Mouse (Mus musculus) thymus, postnatal 4 days (tissue): Measurements from ENCODE around the gene Gm10959.

Experiments used
- DNase-seq: peaks from one replicate; pipeline ENCODE4 v3.0.0; 2021

The Gm10959 gene

DNA sequence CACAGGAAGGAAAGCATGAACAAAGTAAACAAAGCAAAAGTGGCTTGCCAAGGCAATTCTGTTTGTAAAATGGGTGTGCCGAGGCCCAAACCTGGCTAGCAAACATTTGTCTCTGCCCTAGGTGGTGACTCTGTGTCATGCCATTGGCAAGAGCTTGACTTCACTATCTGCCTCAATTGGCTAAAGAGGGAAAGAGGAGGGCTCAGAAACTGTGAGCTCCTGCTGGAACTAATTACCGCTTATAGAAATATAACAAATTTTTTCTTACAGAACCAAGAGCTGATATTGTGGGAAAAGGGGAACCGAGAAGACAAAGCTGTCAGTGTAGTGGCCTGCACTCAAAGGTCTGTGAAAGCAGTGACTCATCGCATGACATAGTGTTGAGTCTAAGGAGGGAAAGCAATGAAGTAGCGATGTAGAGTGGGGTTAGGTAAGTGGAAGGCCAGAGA, 30.8 kb downstream of the Gm10959 start:
- no peak for DNase-seq

DNA sequence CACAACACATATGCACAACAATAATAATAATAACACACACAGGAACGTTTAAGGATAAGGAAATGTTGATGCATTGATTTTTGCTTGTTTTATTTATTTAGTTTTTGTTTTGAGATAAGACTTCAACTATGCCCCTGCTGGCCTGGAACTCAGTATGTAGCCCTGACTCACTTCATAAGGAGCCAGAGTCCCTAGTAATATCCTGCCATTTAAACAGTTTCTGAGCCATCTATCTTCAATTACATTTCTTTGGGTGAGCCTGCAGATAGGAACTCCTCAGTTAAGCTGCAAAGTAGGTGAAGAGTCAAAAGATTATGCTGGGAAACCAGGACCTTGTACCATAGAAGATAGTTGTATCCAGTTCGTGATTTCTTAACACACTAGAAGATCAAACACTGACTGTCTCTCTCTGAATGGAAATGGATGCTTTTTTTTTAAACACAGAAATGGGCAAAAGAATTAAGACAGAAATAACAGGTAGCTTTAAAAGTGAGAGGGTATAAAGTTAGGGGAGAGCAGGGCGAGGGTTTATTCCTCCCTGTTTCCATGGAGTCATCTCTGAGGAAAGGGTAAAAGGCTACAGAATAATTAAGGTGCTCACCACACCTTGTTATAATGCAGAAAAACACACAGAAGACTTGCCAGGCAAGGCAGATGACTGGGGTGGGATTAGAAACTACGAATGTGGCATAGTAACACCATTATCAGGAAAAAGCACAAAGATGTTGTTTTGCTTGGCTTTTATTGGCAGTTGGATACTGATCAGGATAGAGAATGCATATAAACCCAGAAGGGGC, 31.5 kb downstream of the Gm10959 start:
- no peak for DNase-seq

DNA sequence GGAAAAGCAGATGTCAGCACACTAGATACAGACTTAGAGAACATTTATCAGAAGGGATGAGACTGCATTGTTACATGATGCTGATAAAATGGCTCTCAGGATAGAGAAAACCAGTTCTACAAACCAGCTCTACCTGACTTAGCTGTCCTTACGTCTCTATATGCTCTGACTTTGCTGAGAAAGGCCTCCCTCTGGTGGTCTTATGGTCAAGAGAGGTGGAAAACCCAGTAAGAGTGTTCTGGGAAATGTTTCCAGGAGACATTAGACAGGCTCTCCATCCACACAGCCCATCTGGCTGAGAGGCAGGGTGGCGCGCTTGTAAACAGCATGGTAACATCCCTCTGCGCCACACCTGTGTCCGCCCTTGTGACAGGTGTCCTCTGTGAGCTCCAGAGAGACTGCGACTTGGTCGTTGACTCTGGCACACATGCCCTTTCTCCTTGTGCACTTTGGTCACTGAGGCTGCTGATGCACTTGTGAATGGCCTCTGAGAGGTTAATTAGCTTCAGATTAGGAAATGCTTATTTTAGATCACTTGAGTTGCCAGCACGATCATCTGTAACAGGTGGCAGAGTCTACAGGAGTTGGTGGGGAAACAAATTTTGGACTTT, 40.4 kb downstream of the Gm10959 start:
- no peak for DNase-seq

DNA sequence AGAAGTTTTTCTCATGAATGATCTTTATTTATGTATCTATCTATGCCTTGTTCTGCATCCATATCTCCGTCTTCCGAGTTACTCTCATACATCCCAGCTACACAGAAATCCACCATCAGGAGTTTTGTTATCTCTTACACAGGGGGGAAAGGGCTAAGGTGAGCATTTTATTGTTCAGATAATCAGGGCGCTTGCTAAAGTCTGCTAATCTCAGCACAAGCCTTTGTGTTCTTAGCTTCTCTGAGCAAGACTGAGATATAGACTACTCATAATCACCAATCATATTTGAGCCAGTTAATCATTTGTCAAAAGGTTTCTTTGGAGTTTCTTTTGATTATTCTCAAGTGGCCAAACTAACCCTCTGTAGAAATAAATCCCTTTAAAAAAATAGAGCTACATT, 41.6 kb downstream of the Gm10959 start:
- DNase-seq = no peak

DNA sequence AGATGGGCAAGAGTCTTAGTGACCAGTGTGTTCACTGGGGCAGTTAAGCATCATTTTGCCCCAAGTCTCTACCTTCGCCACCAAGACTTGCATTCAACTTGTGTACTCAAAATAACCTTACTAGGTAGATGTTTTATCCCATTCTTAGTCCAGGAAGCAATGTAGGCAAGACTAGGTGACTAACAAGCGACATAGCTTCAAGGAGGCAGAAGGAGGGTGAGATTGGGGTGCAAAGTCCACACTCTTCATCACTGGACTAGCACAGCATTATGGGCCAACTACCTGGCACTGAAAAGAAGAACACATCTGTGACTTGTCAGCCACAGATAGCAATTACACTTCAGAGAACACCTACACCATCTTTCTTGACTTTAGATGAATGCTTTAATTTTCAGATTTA, 42.3 kb downstream of the Gm10959 start:
- no peak for DNase-seq

DNA sequence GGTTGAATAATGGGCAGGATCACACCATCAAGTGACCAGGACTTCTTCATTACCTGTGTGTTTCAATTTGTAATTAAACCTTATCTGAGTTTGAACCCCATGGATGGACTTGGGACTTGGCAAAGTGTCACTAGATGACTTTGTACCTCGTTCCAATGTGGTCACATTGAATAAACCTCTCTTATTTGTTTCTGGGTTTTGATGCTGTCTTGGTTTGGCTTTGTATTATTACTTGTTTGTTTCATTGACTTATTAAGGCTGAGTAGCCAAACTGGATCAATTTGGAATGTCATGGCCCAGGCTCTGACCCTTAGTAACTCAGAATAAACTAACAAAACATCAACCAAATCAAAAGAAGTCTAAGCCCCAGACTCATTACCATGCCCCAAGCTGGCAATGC, 47.6 kb downstream of the Gm10959 start:
- no peak for DNase-seq

DNA sequence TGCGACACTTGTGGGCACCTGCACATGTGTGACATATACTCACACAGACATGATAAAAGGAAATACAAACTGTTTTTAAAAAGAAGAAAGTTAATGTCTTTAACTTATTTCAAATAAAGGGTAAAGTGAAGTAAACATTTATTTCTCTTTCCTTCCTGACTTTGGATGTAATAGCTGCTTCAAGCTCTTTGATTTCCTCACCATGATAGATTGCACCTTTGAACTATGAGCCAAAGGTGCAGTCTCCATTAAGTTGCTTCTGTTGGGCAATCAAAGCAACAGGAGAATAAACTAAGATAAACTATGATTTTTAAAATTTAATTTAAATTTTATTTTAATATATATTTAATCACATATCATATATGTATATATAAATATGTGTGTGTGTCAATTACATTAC, 50.9 kb downstream of the Gm10959 start:
- no peak for DNase-seq

DNA sequence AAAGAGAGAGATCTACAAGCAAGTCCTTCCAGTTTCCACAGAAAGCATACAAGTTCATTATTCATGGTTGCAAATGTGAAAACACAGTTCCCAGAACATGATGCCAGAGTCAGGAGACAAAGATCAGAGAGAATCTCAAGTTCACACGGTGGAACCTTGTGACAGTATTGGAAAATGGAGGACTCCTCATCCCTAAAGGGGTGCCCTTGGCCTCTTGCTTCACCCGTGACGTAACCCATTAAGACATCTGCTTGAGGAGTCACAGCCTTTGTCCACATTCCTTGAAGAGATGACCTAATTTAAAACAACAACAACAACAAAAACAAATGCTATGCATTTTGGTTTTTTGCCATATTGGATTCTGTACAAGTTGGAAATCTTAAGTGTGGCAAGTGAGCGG, 54.1 kb downstream of the Gm10959 start:
- no peak for DNase-seq
